Comparison of ENCODE assay signal across 19 mouse cellular contexts in the genomic region with DNA sequence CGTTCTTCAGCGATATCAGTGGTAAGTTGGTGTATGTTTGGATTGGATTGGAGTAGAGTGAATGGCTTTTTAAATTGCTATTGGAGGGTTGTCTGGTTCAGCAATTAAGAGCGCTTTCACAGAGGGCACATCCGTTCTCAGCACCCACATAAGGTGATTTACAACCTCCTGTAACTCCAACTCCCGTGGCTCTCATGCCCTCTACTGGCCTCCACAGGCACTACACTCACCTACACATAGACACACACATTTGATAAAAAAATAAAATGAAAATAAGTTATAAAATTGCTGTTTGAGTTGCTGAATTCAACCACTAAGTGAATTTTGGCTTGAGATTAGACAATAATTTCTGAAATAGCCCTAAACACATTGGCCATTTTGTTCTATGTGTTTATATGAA. TPM values are rescaled to one million over a fixed set of nuclear protein-coding genes. Genes with fewer than 3 reads are reported as not detected.
DNase-seq lines count a peak whose midpoint lies in the region; TF ChIP-seq lines count a peak whose summit lies in the region.
"Had no signal": no experiment of that assay in that cellular context is flagged by ENCODE, and none has a peak within 500 bp of the region (broad histone marks: within the 10 kb centered on the region; RNA-seq: fewer than 3 reads in every experiment).

No protein-coding gene starts in this region.

- TF ChIP-seq POLR2A in cortical plate, adult 2 months (IDR thresholded peaks at IDR 0.05; ENCODE audit: extremely low read depth, insufficient read depth, low read length): no peak

- H3K4me1 ChIP-seq in cortical plate, adult 2 months (ENCODE audit: control insufficient read depth, insufficient read depth, low read length): no peaks in the 10 kb centered on the region

- no peak overlapping the region for H3K27ac ChIP-seq in left cerebral cortex, adult 2 months
- H3K27ac ChIP-seq in cortical plate, adult 2 months (ENCODE audit: insufficient read depth, low read length): no peak overlapping the region
- H3K27ac ChIP-seq: embryonic facial prominence, embryonic 13.5 days; lung, embryonic 15.5 days; midbrain, embryonic 10.5 days had no signal

- no peak for DNase-seq in left cerebral cortex, adult 2 months (ENCODE audit: extremely low spot score in 1 of 2, low spot score in 2 of 2)
- DNase-seq in left cerebral cortex, adult 18-20 months (ENCODE audit: low spot score in 2 of 2): no peak
- peak; percentile 16 for DNase-seq in 416B (ENCODE audit: low read depth)
- peak; percentile 27 to 42 for DNase-seq in CD8-positive naive resting alpha-beta T cell, adult 2 months (ENCODE audit: low read depth in 2 of 2, low spot score in 2 of 2)
- DNase-seq in ovary, postnatal 10 days (ENCODE audit: low spot score): no peak
- DNase-seq in embryo, embryonic 10.5 days (ENCODE audit: low spot score): no peak
- DNase-seq: cerebellum, adult 8-10 months; gastrocnemius, postnatal 25 days; heart, postnatal 10 days had no signal

- intact Hi-C loops in left cerebral cortex, adult 2 months (cut with DNase I): no loop called here

- peak; percentile 30 for TF ChIP-seq CTCF in left cerebral cortex, adult 2 months (IDR thresholded peaks at IDR 0.05)
- 0 out of 2 replicates have a peak, but pooled peaks have one; percentile 10 for TF ChIP-seq CTCF in cortical plate, adult 2 months (IDR thresholded peaks at IDR 0.05; ENCODE audit: extremely low read depth, insufficient read depth, low read length)

- no peak overlapping the region for H3K4me3 ChIP-seq in left cerebral cortex, adult 2 months
- H3K4me3 ChIP-seq in cortical plate, adult 2 months (ENCODE audit: insufficient read depth, low read length): no peak overlapping the region
- H3K4me3 ChIP-seq: embryonic facial prominence, embryonic 13.5 days; lung, embryonic 15.5 days; midbrain, embryonic 10.5 days had no signal

RNA-seq across cellular contexts. Expression of a gene that starts 5.5 kb away (rescaled TPM):
- under 1 TPM; 0.11 to 0.33 TPM for total RNA-seq in left cerebral cortex, adult 2 months (2021)
- total RNA-seq in left cerebral cortex, adult 18-20 months (2021): under 1 TPM; 0.33 TPM
- polyA plus RNA-seq in cortical plate, adult 2 months (2012; rRNA removed): 0.17 and 0.44 TPM in 2 replicates
- polyA plus RNA-seq: forebrain, embryonic 14.5 days; neural tube, embryonic 11.5 days had no signal

RNA-seq across cellular contexts. Expression of a gene that starts 10.6 kb away (rescaled TPM):
- total RNA-seq in left cerebral cortex, adult 2 months (2021): not detected
- not detected for total RNA-seq in left cerebral cortex, adult 18-20 months (2021)
- 0.23 TPM in 1 of 2 replicates, not detected in the other for polyA plus RNA-seq in cortical plate, adult 2 months (2012; rRNA removed)
- total RNA-seq: gastrocnemius, postnatal 25 days; heart, postnatal 10 days; left cerebral cortex, postnatal 14 days had no signal
- polyA plus RNA-seq: embryonic facial prominence, embryonic 13.5 days; forebrain, embryonic 14.5 days; stomach, embryonic 14.5 days had no signal

RNA-seq across cellular contexts. Expression of a gene that starts 46.8 kb away (rescaled TPM):
- total RNA-seq in left cerebral cortex, adult 2 months (2021): 10 to 100 TPM; 45.9 to 47.9 TPM
- total RNA-seq in left cerebral cortex, adult 18-20 months (2021): 10 to 100 TPM; 46.0 to 49.4 TPM
- 55.0 and 56.1 TPM in 2 replicates for polyA plus RNA-seq in cortical plate, adult 2 months (2012; rRNA removed)

RNA-seq across cellular contexts. Expression of a gene that starts 57.8 kb away (rescaled TPM):
- not detected for total RNA-seq in left cerebral cortex, adult 2 months (2021)
- not detected for total RNA-seq in left cerebral cortex, adult 18-20 months (2021)
- polyA plus RNA-seq in cortical plate, adult 2 months (2012; rRNA removed): not detected in 2 replicates
- total RNA-seq: gastrocnemius, postnatal 25 days; heart, postnatal 10 days; left cerebral cortex, postnatal 14 days had no signal
- polyA plus RNA-seq: embryonic facial prominence, embryonic 13.5 days; forebrain, embryonic 14.5 days; inflammation-experienced regulatory T-cells, adult 6 months; large intestine, adult 2 months; lung, embryonic 15.5 days; midbrain, embryonic 10.5 days; neural tube, embryonic 11.5 days; stomach, embryonic 14.5 days had no signal

Comparison
In these comparisons a context has a peak if more than half of its experiments do, and no peak if none do; other contexts are left out.
1. DNase-seq: peak in 416B (single experiment) and CD8-positive naive resting alpha-beta T cell, adult 2 months (2 of 2); none in left cerebral cortex, adult 2 months (0 of 2), left cerebral cortex, adult 18-20 months (0 of 2), ovary, postnatal 10 days (single experiment) and embryo, embryonic 10.5 days (single experiment).